Mouse (Mus musculus): Measurements from ENCODE around the gene Arhgef6. TPM values are rescaled to one million over a fixed set of nuclear protein-coding genes. Genes with fewer than 3 reads are reported as not detected.

The Arhgef6 gene
- polyA plus RNA-seq (2015; fragmentation: Nextera tagmentation; extraction: Ambion mirVana): 8.8 and 10.1 TPM in 2 replicates

DNA sequence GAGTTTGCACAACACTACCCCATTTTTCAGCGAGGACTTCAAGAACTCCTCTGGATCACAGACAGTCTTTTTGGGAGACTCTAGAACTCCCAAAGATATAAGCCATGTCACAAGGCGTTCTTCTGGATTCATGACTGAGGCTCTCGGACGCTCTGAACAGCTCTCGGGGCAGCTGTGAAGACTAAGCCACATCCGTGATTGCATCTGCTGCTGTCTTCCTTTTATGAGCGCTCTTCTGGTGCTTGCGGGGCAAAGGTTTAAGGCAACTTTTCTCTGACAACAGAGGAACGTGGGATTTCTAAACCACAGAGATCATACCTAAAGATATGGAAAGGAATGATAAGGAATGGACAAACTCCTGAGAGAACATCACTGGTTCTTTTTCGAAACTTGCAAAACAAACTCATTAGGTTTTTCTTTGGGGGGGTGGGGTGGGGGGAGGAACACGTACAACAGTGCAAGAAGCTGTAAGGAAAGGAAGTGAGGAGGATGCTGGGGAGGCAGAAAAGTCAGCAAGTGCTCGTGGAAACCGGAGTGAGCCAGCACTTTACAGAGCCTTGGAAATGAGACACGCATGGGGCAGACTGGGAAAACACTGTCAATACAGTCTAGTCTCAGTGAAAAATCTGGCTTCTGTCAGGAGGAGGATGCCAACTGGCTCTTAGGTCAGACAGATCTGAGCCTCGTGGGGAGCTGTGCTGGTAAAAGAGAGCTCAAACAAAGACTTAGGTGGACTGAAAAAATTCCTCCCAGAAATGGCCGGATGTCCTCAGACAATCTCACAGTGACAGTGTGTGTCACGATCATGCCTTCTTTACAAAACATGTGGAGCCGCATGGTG is at the start of gene Arhgef6:
Arhgef6 (minus strand) TSS at position 359 of the 841 bp plus-strand sequence.
- Histone ChIP-seq H3K4me3 (no peak within 1 kb of the TSS), H3K4me2 (no peak within 1 kb of the TSS), H3K9ac (no peak within 1 kb of the TSS), H3K4me1 (no peaks in the 10 kb centered on the region), H3K27me3 (no peaks in the 10 kb centered on the region), H3K36me3 (no peaks in the 10 kb centered on the region), H3K9me3 (no peaks in the 10 kb centered on the region), H3K27ac (no peak within 1 kb of the TSS)
- 64% methylated on average over 18 of the region's 18 CpGs for WGBS
- no peak for ATAC-seq (ENCODE audit: insufficient number of reproducible peaks, insufficient read depth, low FRiP score, low TSS enrichment, low read depth)

DNA sequence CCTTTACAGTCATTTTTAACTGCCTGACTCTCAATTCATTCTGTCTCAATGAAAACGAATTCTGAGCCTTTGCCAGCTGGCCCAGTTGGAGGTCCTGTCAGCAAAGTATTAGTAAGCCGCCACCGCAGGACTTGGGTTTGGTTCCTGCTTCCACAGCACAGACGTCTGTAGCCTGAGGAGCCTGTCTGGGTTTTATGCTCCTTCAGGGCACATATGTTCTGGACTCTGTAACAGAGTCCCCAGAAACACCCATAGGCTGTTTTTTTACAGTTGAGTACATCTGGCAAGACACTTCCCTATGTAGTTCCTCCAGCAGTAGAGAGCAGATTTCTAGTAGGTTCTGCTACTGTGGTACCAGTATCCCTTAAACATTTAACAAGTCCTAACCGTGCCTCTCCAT is 42.4 kb upstream of the Arhgef6 start:
- no peak overlapping the region for H3K4me3 ChIP-seq
- H3K9me3 ChIP-seq: no peaks in the 10 kb centered on the region
- no peaks in the 10 kb centered on the region for H3K27me3 ChIP-seq
- peaks cover 53% of the 10 kb centered on the region for H3K36me3 ChIP-seq
- 77% methylated on average over 5 of the region's 5 CpGs for WGBS
- no peak overlapping the region for H3K27ac ChIP-seq
- no peak for ATAC-seq (ENCODE audit: insufficient number of reproducible peaks, insufficient read depth, low FRiP score, low TSS enrichment, low read depth)
- no peak overlapping the region for H3K4me2 ChIP-seq
- H3K9ac ChIP-seq: no peak overlapping the region
- no peaks in the 10 kb centered on the region for H3K4me1 ChIP-seq

DNA sequence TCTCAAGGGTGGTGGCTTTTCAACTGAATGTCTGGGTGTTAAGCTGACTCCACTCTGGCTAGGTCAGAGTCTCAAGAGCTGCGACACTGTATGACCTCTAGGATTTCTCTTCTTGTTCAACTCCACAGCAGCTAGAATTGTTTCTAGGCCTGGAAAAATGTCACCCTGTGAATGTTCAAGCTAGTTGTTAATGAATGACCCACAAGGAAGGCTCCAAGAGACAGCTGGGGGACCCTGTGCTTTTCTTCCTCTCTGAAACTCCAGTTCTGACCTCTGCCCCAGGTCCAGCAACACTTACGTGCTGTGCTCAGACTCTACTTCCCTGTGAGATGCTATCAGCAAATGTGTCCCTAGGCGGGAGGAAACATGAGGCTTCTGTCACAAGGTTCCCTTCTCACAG is 40.0 kb upstream of the Arhgef6 start:
- Histone ChIP-seq H3K4me1 (no peaks in the 10 kb centered on the region), H3K9ac (no peak overlapping the region), H3K4me3 (no peak overlapping the region), H3K9me3 (no peaks in the 10 kb centered on the region), H3K4me2 (no peak overlapping the region), H3K27me3 (no peaks in the 10 kb centered on the region), H3K27ac (no peak overlapping the region), H3K36me3 (peaks cover 32% of the 10 kb centered on the region)
- WGBS: 86% methylated on average over 3 of the region's 3 CpGs
- ATAC-seq (ENCODE audit: insufficient number of reproducible peaks, insufficient read depth, low FRiP score, low TSS enrichment, low read depth): no peak

DNA sequence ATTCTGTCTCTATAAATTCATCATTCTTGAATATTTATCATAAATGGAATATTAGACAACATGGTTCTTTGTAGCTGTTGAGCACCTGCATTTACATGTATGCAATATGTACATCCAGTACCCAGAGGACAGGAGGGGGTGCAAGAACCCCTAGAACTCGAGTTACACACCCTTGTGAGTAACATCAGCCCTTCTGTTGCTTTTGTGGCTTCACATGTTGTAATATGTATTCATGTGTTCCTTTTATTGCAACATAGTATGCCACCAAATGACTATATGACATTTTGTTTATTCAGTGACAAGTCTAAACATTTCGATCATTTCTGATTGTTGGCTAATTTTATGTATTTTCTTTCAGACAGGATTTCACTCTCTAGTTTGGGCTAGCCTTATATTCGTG is 38.6 kb upstream of the Arhgef6 start:
- Histone ChIP-seq H3K4me3 (no peak overlapping the region), H3K27ac (no peak overlapping the region), H3K4me1 (no peaks in the 10 kb centered on the region), H3K4me2 (no peak overlapping the region), H3K9me3 (no peaks in the 10 kb centered on the region), H3K36me3 (peaks cover 28% of the 10 kb centered on the region), H3K9ac (no peak overlapping the region), H3K27me3 (no peaks in the 10 kb centered on the region)
- ATAC-seq (ENCODE audit: insufficient number of reproducible peaks, insufficient read depth, low FRiP score, low TSS enrichment, low read depth): no peak
- 81% methylated on average over 3 of the region's 3 CpGs for WGBS

DNA sequence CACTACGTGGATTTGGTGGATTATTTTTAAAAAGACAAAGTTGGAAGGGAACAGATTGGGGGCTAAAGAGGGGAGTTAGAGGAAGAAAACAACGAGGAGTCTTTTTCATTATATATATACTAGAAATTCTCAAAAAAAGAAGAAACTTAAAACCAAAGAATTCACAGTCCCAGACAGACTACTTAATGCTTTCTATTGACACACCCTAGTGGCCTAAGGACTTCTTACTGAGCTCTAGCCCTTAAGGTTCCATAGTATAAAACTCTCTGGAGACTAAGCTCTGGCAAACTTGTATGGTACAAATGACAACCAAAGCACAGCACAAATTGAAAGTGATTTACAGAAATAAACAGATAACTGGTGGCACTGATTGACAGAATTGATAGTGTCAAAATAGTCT is 35.5 kb upstream of the Arhgef6 start:
- H3K4me2 ChIP-seq: no peak overlapping the region
- H3K4me3 ChIP-seq: no peak overlapping the region
- H3K9ac ChIP-seq: no peak overlapping the region
- no peaks in the 10 kb centered on the region for H3K27me3 ChIP-seq
- no peaks in the 10 kb centered on the region for H3K9me3 ChIP-seq
- H3K27ac ChIP-seq: no peak overlapping the region
- no peaks in the 10 kb centered on the region for H3K4me1 ChIP-seq
- H3K36me3 ChIP-seq: peaks cover 12% of the 10 kb centered on the region
- 68% methylated on average over 2 of the region's 2 CpGs for WGBS
- no peak for ATAC-seq (ENCODE audit: insufficient number of reproducible peaks, insufficient read depth, low FRiP score, low TSS enrichment, low read depth)

DNA sequence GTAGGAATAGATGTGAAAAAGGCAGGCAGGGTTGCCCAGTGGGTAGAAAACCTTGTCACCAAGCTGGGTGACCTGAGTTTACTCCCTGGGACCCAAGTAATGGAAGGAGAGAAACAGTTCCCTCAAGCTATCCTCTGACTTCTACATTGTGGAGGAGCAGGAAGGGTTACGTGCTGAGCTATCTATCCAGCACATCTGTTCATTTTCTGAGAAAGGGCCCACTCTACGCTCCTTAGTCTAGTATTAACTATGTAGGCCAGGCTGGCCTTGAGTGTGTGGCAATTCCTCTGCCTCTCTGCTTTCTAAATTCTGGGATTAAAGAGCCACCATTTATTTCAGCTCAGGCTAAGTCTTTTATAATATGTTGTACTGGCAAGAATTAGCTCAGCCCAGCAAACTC is 35.0 kb upstream of the Arhgef6 start:
- no peak for ATAC-seq (ENCODE audit: insufficient number of reproducible peaks, insufficient read depth, low FRiP score, low TSS enrichment, low read depth)
- H3K4me2 ChIP-seq: no peak overlapping the region
- 90% methylated on average over 2 of the region's 2 CpGs for WGBS
- no peak overlapping the region for H3K9ac ChIP-seq
- peaks cover 8% of the 10 kb centered on the region for H3K36me3 ChIP-seq
- H3K4me3 ChIP-seq: no peak overlapping the region
- H3K27ac ChIP-seq: no peak overlapping the region
- no peaks in the 10 kb centered on the region for H3K27me3 ChIP-seq
- no peaks in the 10 kb centered on the region for H3K9me3 ChIP-seq
- H3K4me1 ChIP-seq: no peaks in the 10 kb centered on the region

DNA sequence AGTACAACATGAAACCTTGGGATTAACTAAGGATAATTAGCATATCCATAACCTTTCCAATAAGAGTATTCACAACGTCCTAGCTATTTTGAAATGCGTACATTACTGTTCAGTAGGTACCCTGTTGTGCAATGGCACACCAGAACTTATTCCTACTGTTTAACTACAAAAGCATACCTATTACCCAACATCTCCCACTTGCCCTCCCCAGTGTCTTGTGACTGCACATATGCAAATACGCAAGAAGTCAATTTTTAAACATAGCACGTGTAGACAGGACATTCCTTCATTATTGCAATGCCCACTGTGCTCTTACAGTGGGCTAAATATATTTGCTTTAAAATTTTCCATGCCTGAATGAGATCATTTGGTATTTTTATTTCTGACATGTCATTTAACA is 34.4 kb upstream of the Arhgef6 start:
- no peaks in the 10 kb centered on the region for H3K9me3 ChIP-seq
- no peaks in the 10 kb centered on the region for H3K4me1 ChIP-seq
- no peak overlapping the region for H3K4me2 ChIP-seq
- H3K4me3 ChIP-seq: no peak overlapping the region
- ATAC-seq (ENCODE audit: insufficient number of reproducible peaks, insufficient read depth, low FRiP score, low TSS enrichment, low read depth): no peak
- H3K36me3 ChIP-seq: peaks cover 6% of the 10 kb centered on the region; the same call in 1 of the 2 replicates
- H3K27me3 ChIP-seq: no peaks in the 10 kb centered on the region
- no peak overlapping the region for H3K27ac ChIP-seq
- WGBS: 80% methylated on average over 4 of the region's 4 CpGs
- H3K9ac ChIP-seq: no peak overlapping the region

DNA sequence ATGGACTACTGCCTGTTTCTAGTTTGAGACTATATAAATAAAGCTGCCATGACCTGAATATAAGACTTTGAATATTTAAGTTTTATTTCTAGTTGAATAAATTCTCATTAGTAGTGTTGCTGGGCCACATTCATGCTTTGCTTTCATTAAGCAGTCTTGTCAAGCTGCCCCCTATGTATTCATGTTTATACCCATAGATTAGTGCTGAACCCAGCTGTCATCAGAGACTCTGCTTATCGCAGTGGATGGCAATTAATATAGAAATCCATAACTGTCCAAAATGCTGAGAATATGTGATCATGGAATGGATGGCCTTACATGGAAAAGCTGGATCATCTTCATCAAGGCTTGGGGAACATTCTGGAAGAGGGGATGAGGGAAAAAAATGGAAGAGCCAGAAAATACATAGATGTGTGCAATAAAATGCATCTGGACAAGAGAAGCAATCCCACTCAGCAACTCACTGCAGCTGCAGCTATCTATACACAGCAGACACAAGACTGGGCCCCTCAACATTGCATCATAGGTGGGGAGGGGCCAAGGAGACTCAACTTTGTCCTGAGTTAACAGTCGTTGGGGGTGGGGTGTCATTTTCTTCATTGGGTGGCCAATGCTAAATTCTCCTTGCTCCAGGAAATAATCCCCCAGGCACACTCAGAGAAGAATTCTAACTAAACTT is 26.5 kb upstream of the Arhgef6 start:
- WGBS: 58% methylated on average over 2 of the region's 2 CpGs
- H3K4me2 ChIP-seq: no peak overlapping the region
- H3K36me3 ChIP-seq: no peaks in the 10 kb centered on the region
- H3K9me3 ChIP-seq: no peaks in the 10 kb centered on the region
- H3K4me1 ChIP-seq: no peaks in the 10 kb centered on the region
- H3K9ac ChIP-seq: no peak overlapping the region
- no peak overlapping the region for H3K27ac ChIP-seq
- H3K27me3 ChIP-seq: no peaks in the 10 kb centered on the region
- no peak for ATAC-seq (ENCODE audit: insufficient number of reproducible peaks, insufficient read depth, low FRiP score, low TSS enrichment, low read depth)
- no peak overlapping the region for H3K4me3 ChIP-seq

DNA sequence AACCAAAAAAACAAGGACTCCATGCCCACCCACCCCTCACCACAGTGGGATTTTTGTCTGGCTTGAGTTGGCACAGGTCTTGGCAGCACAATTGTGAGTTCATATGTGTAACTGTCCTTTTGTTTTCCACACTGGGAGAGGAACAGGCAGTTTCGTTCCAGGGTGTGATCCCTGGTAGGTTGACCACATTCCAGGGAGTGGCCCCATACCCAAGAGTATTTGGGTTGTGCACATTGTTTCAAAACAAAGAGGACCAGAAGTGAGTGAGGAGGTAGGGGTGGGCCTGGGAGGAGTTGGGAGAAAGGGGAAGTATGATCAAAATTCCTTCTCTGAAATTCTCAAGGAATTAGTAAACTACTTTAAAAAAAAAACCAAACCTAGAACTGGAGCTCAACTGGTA is 20.8 kb upstream of the Arhgef6 start:
- no peak for ATAC-seq (ENCODE audit: insufficient number of reproducible peaks, insufficient read depth, low FRiP score, low TSS enrichment, low read depth)
- 64% methylated on average over 1 of the region's 1 CpGs for WGBS

DNA sequence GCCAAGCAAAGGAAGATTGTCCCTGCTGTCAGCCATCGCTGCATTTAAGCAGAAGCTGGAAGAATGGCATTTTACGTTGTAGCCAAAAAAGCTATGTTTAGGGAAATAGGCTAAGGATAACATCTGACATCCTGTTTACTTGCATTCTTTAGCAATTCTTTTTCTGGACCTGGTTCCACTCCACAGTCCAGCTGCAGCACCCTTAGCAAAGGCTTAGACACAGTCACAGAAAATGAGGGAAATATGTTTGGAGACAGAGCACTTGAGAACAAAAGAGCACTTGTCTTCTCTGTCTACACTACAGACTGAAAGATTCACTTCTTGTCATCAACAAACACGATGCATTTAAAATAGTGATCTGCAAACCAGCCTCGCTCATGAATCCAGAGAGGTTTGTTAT is 691 bp upstream of the Arhgef6 start:
- no peaks in the 10 kb centered on the region for H3K9me3 ChIP-seq
- no peaks in the 10 kb centered on the region for H3K4me1 ChIP-seq
- no peak overlapping the region for H3K4me2 ChIP-seq
- no peaks in the 10 kb centered on the region for H3K36me3 ChIP-seq
- H3K4me3 ChIP-seq: no peak overlapping the region
- H3K9ac ChIP-seq: no peak overlapping the region
- H3K27ac ChIP-seq: no peak overlapping the region
- ATAC-seq (ENCODE audit: insufficient number of reproducible peaks, insufficient read depth, low FRiP score, low TSS enrichment, low read depth): no peak
- WGBS: 61% methylated on average over 4 of the region's 4 CpGs
- no peaks in the 10 kb centered on the region for H3K27me3 ChIP-seq

More for the DNA sequence above, 20.8 kb upstream of the Arhgef6 start:
- Histone ChIP-seq H3K27ac (no peak overlapping the region), H3K4me1 (no peaks in the 10 kb centered on the region), H3K4me2 (no peak overlapping the region), H3K36me3 (no peaks in the 10 kb centered on the region), H3K27me3 (no peaks in the 10 kb centered on the region), H3K9me3 (no peaks in the 10 kb centered on the region), H3K4me3 (no peak overlapping the region), H3K9ac (no peak overlapping the region)

DNA sequence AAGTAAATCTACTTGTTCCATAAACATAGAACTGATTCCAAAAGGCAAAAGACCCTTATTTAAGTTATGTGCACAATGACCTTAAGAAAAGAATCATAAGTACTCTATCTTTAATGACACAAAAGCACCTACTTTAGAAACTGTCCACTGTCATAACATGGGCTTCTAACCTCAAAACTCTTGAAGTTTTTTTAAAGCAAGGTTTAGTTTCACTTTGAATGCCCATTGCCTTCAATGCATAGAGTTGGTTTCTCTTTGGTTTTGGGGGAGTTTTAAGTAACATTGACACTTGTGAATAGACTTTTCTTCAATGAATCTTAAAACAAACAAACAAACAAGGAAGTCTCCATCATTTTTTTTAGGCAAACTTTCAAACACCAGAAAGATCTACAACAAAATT is 947 bp downstream of the Arhgef6 start:
- Histone ChIP-seq H3K36me3 (no peaks in the 10 kb centered on the region), H3K27me3 (no peaks in the 10 kb centered on the region), H3K27ac (no peak overlapping the region), H3K4me3 (no peak overlapping the region), H3K9ac (no peak overlapping the region), H3K4me2 (no peak overlapping the region), H3K4me1 (no peaks in the 10 kb centered on the region), H3K9me3 (no peaks in the 10 kb centered on the region)
- no peak for ATAC-seq (ENCODE audit: insufficient number of reproducible peaks, insufficient read depth, low FRiP score, low TSS enrichment, low read depth)

DNA sequence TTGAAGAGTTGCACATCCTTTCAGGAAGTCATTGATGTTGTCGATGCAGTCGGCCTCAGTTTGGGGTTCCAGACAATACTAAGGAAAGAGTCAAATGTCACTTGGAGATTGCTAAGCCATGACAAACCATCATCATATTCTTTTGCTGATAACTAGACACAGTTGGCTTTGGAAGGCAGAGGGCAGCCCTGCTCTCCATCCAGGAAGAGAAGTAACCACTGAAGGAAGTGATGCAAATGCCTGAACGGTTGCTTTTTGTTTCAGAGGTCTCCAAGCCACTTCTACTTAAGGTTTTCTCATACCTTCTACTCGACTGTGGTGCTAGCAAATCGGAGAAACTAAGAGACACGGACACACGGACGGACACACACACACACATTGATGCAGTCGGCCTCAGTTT is 1.6 kb downstream of the Arhgef6 start:
- H3K4me3 ChIP-seq: no peak overlapping the region
- no peak overlapping the region for H3K4me2 ChIP-seq
- no peak for ATAC-seq (ENCODE audit: insufficient number of reproducible peaks, insufficient read depth, low FRiP score, low TSS enrichment, low read depth)
- 80% methylated on average over 9 of the region's 9 CpGs for WGBS
- no peaks in the 10 kb centered on the region for H3K36me3 ChIP-seq
- H3K27me3 ChIP-seq: no peaks in the 10 kb centered on the region
- no peaks in the 10 kb centered on the region for H3K4me1 ChIP-seq
- H3K9me3 ChIP-seq: no peaks in the 10 kb centered on the region
- no peak overlapping the region for H3K9ac ChIP-seq
- no peak overlapping the region for H3K27ac ChIP-seq

Measured in embryonic facial prominence, embryonic 13.5 days (tissue).